Mouse (Mus musculus): Measurements from ENCODE around the gene Vps4a.
"Not testable (repeated sequence)": the region's sequence is repeated elsewhere in the genome, so short reads cannot be mapped to it uniquely, and the experiment has no call there.

DNA sequence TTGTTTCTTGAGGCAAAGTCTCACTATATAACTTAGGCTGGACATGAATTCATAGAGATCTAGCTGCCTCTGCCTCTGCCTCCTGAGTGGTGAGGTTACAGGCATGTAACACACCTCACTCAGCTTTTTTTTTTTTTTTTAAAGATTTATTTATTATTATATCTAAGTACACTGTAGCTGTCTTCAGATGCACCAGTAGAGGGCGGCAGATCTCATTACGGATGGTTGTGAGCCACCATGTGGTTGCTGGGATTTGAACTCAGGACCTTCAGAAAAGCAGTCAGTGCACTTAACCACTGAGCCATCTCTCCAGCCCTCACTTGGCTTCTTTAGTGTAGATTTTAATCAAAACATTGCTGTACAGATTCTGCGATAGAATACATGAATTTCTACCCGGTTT lies 34.7 kb upstream of the Vps4a start:
- TF ChIP-seq CTCF (IDR thresholded peaks at IDR 0.05; ENCODE audit: insufficient read depth, low read length); POLR2A (IDR thresholded peaks at IDR 0.05; ENCODE audit: borderline replicate concordance, extremely low read depth, low read depth, low read length): not testable (repeated sequence)
